Mouse (Mus musculus) forebrain, postnatal 0 days (tissue): Measurements from ENCODE around the gene Acaca. TPM values are rescaled to one million over a fixed set of nuclear protein-coding genes. Genes with fewer than 3 reads are reported as not detected.
"Not testable (repeated sequence)": the region's sequence is repeated elsewhere in the genome, so short reads cannot be mapped to it uniquely, and the experiment has no call there.

ENCODE experiments used
- ATAC-seq: fragments of 200-750 bp; cut with Nextera tagmentation; 2 replicates; pipeline ENCODE4 v1.8.0; 2017; ENCODE audit warnings: mild to moderate bottlenecking, moderate library complexity
- DNase-seq: peaks from one replicate; pipeline ENCODE4 v3.0.0-alpha.2; 2015
- H3K27ac ChIP-seq: fragments of 300-500 bp; sonication (generic); 2 replicates; pipeline ENCODE4 v1.5.1; 2014; ENCODE audit warnings: low read depth, mild to moderate bottlenecking, antibody characterized with exemption, low read length, moderate library complexity, mixed read lengths
- H3K27me3 ChIP-seq: fragments of 300-500 bp; sonication (generic); 2 replicates; pipeline ENCODE4 v1.6.1; 2014; ENCODE audit warnings: mild to moderate bottlenecking, low read length, mixed read lengths; ENCODE audit not compliant: insufficient read depth
- H3K36me3 ChIP-seq: fragments of 300-500 bp; sonication (generic); 2 replicates; pipeline ENCODE4 v1.6.1; 2014; ENCODE audit warnings: mild to moderate bottlenecking, moderate library complexity; ENCODE audit not compliant: insufficient read depth
- H3K4me1 ChIP-seq: fragments of 300-500 bp; sonication (generic); 2 replicates; pipeline ENCODE4 v1.6.1; 2014; ENCODE audit warnings: antibody characterized with exemption; ENCODE audit not compliant: insufficient read depth
- H3K4me2 ChIP-seq: fragments of 300-500 bp; sonication (generic); 2 replicates; pipeline ENCODE4 v1.6.1; 2014; ENCODE audit warnings: low read depth, mild to moderate bottlenecking, moderate library complexity
- H3K4me3 ChIP-seq: fragments of 300-500 bp; sonication (generic); 2 replicates; pipeline ENCODE4 v1.5.1; 2014; ENCODE audit warnings: low read depth, low read length, mixed read lengths
- H3K9ac ChIP-seq: fragments of 300-500 bp; sonication (generic); 2 replicates; pipeline ENCODE4 v1.6.1; 2014; ENCODE audit warnings: mild to moderate bottlenecking
- H3K9me3 ChIP-seq: fragments of 300-500 bp; sonication (generic); 2 replicates; pipeline ENCODE4 v1.6.1; 2016; ENCODE audit warnings: low read length
- CTCF ChIP-seq: sonication (generic); IDR thresholded peaks from 2 replicates; pipeline ENCODE4 v1.5.1; 2016; ENCODE audit warnings: antibody characterized with exemption, control low read depth, low read depth
- WGBS: fragments of 180-500 bp; shearing (Covaris S2); extraction: QIAGEN DNeasy Blood & Tissue Kit; methylation state at CpG from one replicate; pipeline ENCODE4 v1.1.7; 2014; 5-methylcytosine and 5-hydroxymethylcytosine counted together
- polyA plus RNA-seq: library from polyadenylated mRNA; unstranded; fragments of >200 nt; fragmentation: Nextera tagmentation; extraction: Ambion mirVana; gene quantifications from 2 replicates; pipeline ENCODE4 v1.2.1, GENCODE M21; 2015
- total RNA-seq: library from RNA; depleted of rRNA; stranded (reverse); fragments of >200 nt; gene quantifications from 2 replicates; pipeline ENCODE4 v1.2.3, GENCODE M21; 2014

Gene Acaca
- total and polyA plus RNA-seq, 2 experiments from 2014 or later = 16.5 to 200 TPM

DNA sequence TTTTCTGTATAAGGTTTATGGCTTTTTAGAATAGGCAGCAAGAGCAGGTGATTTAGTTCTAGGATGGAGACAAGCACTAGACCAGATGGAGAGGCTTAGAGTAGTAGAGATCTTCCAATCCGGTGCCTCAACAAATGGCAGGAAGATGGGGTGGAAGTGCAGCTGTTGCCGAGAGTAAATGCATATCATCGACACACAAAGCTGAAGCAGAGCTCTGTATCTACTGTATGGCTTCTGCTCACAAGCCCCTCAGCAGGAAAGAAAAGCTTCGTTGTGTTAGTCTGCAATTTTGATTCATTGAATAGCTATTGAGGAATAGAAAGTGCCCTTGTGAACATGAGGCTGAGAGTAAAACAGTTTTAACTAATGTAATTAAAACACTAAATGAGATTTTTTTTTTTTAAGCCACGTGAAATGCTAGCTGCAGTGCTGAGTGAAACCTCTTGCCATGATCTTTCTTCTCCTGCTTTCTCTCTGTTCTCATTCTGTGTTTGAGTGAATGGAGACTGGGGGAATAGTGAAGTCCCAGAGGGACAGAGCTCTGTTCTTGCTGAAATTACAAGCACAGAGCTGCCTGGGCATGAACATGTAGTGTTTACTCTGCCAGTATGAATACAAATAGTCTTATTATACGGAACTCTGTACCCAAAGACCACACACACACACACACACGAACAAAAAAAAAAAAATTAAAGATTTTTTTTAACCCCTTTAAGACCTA lies 194.7 kb downstream of the Acaca start:
- Histone ChIP-seq H3K27ac (peak overlapping the region; percentile 64), H3K9ac (no peak overlapping the region), H3K36me3 (peaks cover 17% of the 10 kb centered on the region), H3K27me3 (no peaks in the 10 kb centered on the region), H3K4me3 (no peak overlapping the region), H3K4me1 (no peaks in the 10 kb centered on the region), H3K4me2 (no peak overlapping the region), H3K9me3 (no peaks in the 10 kb centered on the region)
- WGBS = 12% methylated on average over 7 of the region's 7 CpGs
- peak; percentile 49 for DNase-seq
- ATAC-seq = peak; percentile 75
- no peak for TF ChIP-seq CTCF

DNA sequence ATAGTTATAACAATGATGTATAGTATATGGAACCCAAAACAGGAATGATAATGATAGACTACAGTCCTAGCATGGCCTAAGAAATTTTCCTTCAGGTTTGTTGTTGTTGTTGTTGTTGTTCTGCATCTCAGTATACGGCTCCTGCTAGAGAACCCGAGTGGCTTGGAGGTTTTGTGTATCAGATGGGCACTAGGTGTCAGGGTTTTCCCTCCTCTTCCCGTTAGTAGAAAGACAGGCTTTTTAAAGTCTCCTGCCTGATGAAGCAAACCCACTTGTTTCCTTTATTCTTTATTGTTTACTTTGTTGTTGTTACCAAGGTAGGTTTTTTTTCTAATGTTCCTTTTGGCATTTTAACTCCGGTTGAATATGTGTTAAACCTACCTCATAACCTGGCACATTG lies 197.6 kb downstream of the Acaca start:
- Histone ChIP-seq H3K4me1 (no peaks in the 10 kb centered on the region), H3K4me2 (no peak overlapping the region), H3K36me3 (peaks cover 8% of the 10 kb centered on the region; the same call in 1 of the 2 replicates), H3K27me3 (no peaks in the 10 kb centered on the region), H3K9me3 (no peaks in the 10 kb centered on the region), H3K9ac (no peak overlapping the region), H3K4me3 (no peak overlapping the region), H3K27ac (no peak overlapping the region)
- TF ChIP-seq CTCF = peak; percentile 28; the same call in 1 of the 2 replicates
- ATAC-seq = no peak
- DNase-seq = no peak
- 60% methylated on average over 4 of the region's 4 CpGs for WGBS

DNA sequence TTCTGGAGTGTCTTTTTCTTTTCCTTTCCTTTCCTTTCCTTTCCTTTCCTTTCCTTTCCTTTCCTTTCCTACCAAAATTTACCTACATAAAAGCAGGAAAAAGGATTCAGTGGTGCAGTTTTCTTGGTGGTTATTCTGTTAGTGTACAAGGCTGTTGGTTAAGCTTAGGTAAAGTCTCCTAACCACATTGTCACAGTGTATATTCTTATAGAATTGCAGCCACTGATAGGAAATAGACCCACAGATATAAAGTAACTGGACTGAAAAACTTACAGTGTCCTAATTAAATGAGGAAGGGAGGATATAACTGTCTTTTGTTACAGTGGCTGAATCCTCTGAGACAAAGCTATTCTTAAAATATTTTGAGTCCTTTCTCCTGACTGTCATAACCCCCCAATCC lies 202.9 kb downstream of the Acaca start:
- TF ChIP-seq CTCF = no peak
- H3K4me2 ChIP-seq = no peak overlapping the region
- peaks cover 4% of the 10 kb centered on the region; the same call in 1 of the 2 replicates for H3K36me3 ChIP-seq
- H3K27ac ChIP-seq = no peak overlapping the region
- H3K9ac ChIP-seq = no peak overlapping the region
- no peak overlapping the region for H3K4me3 ChIP-seq
- H3K4me1 ChIP-seq = no peaks in the 10 kb centered on the region
- no peaks in the 10 kb centered on the region for H3K27me3 ChIP-seq
- H3K9me3 ChIP-seq = no peaks in the 10 kb centered on the region
- DNase-seq (no peak), ATAC-seq (no peak)

DNA sequence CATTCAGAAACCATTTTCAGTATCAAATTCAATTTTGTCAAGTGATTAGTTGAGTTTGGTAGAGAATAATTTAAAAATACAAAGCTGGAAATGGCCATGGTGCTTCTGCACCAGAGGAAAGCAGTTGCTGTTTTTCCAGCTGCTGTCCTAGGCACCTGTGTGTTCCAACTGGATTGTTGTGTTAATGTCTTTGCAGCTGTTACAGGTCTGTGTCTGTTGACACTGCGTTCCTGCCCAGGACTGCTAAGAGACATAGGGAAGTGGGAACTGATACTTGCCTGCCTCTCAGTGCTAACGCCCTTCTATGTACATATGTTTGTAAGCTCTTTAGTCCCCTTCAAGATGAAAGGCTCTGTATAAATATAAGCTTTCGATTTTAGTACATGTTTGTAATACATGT lies 203.4 kb downstream of the Acaca start:
- no peaks in the 10 kb centered on the region for H3K9me3 ChIP-seq
- TF ChIP-seq CTCF = no peak
- ATAC-seq (no peak), DNase-seq (no peak)
- no peak overlapping the region for H3K4me2 ChIP-seq
- H3K9ac ChIP-seq = no peak overlapping the region
- no peak overlapping the region for H3K4me3 ChIP-seq
- no peaks in the 10 kb centered on the region for H3K4me1 ChIP-seq
- H3K36me3 ChIP-seq = peaks cover 4% of the 10 kb centered on the region; the same call in 1 of the 2 replicates
- 85% methylated on average over 3 of the region's 3 CpGs for WGBS
- no peaks in the 10 kb centered on the region for H3K27me3 ChIP-seq
- no peak overlapping the region for H3K27ac ChIP-seq

- H3K36me3 ChIP-seq = 0 out of 2 replicates have a peak, but pooled peaks cover 11% of the 10 kb centered on the region
- not testable (repeated sequence) for H3K4me3 ChIP-seq, H3K4me1 ChIP-seq, H3K27me3 ChIP-seq, H3K27ac ChIP-seq, H3K9ac ChIP-seq, H3K9me3 ChIP-seq, H3K4me2 ChIP-seq, DNase-seq, ATAC-seq
- WGBS = 97% methylated on average over 5 of the region's 8 CpGs
These were observed 208.8 kb downstream of the Acaca start for GRCm38 (mm10) chr11:84338273-84338672.

GRCm38 (mm10) chr11:84340630-84341029 lies 211.2 kb downstream of the Acaca start:
- 91% methylated on average over 2 of the region's 2 CpGs for WGBS

DNA sequence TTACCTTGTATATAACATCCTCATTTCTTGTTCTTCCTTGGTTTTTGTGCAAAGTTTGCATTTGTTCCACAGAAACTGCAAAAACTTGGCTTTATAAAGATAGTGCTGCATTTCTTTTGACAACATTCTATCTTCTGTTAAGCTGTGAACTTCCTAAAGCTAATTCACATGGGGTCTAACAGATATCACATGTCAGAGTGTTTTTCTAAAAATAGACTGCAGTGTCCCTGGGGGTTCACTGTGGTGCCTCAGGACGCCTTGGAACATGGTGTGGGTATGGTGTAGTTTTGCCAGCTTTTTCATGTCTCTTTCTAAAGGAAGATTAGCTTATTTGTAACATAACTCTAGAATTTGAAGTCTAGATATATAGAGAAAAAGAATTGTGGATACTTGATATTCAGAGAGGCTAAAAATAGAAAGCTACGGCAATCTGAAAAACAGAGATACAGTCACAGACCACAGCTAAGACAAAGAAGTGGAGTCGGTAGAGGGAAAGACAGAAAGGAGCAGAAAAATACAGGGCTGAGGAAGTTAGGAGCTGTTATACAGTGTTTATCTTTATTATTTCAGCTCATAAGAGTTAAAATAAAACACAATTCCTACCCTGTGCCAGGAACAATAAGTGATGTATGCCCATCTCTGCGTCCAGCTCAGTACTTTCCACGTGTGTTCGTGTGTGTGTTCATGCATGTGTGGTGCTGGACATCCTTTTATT lies 215.2 kb downstream of the Acaca start:
- no peak for TF ChIP-seq CTCF
- H3K9me3 ChIP-seq = no peaks in the 10 kb centered on the region
- ATAC-seq (no peak), DNase-seq (no peak)
- peaks cover 10% of the 10 kb centered on the region for H3K4me1 ChIP-seq
- H3K4me2 ChIP-seq = no peak overlapping the region
- no peak overlapping the region for H3K27ac ChIP-seq
- H3K27me3 ChIP-seq = no peaks in the 10 kb centered on the region
- H3K36me3 ChIP-seq = no peaks in the 10 kb centered on the region
- H3K4me3 ChIP-seq = no peak overlapping the region
- WGBS = 80% methylated on average over 6 of the region's 6 CpGs
- no peak overlapping the region for H3K9ac ChIP-seq

More at GRCm38 (mm10) chr11:84340630-84341029, 211.2 kb downstream of the Acaca start:
- 0 out of 2 replicates have a peak, but pooled peaks cover 11% of the 10 kb centered on the region for H3K36me3 ChIP-seq
- no peaks in the 10 kb centered on the region for H3K27me3 ChIP-seq
- DNase-seq = no peak
- H3K9ac ChIP-seq = no peak overlapping the region
- ATAC-seq = no peak
- no peak for TF ChIP-seq CTCF
- H3K4me3 ChIP-seq = no peak overlapping the region
- no peaks in the 10 kb centered on the region for H3K9me3 ChIP-seq
- no peaks in the 10 kb centered on the region for H3K4me1 ChIP-seq
- no peak overlapping the region for H3K27ac ChIP-seq
- H3K4me2 ChIP-seq = no peak overlapping the region
